Mouse (Mus musculus) bone marrow macrophage, adult 2 months (primary cell): ENCODE data around the gene Vps72. TPM values are rescaled to one million over a fixed set of nuclear protein-coding genes. Genes with fewer than 3 reads are reported as not detected.
"Not testable (repeated sequence)": the region's sequence is repeated elsewhere in the genome, so short reads cannot be mapped to it uniquely, and the experiment has no call there.

ENCODE experiments used
- H3K27ac ChIP-seq: 2 replicates; pipeline ENCODE4 v1.5.1; 2012; ENCODE audit warnings: low read depth, low read length; ENCODE audit not compliant: insufficient read depth
- H3K4me1 ChIP-seq: 2 replicates; pipeline ENCODE4 v1.6.1; 2012; ENCODE audit warnings: low read length; ENCODE audit not compliant: control insufficient read depth, insufficient read depth
- H3K4me3 ChIP-seq: 2 replicates; pipeline ENCODE4 v1.5.1; 2012; ENCODE audit warnings: mild to moderate bottlenecking, low read length, moderate library complexity; ENCODE audit not compliant: insufficient read depth
- CTCF ChIP-seq: IDR thresholded peaks from 2 replicates; pipeline ENCODE4 v1.5.1; 2012; ENCODE audit warnings: low read depth, mild to moderate bottlenecking, low read length, moderate library complexity
- POLR2A ChIP-seq: IDR thresholded peaks from 2 replicates; pipeline ENCODE4 v1.6.1; 2012; ENCODE audit warnings: mild to moderate bottlenecking, low read depth, low read length, borderline replicate concordance
- polyA plus RNA-seq: library from polyadenylated mRNA; stranded (reverse); fragments of >200 nt; gene quantifications from 2 replicates; pipeline ENCODE4 v1.2.4, GENCODE M21; 2012; ENCODE audit not compliant: missing spikeins, insufficient read depth, insufficient read length

The Vps72 gene
- polyA plus RNA-seq, 1 experiment: 57.4 TPM

GRCm38 (mm10) chr3:95105586-95106337 is 5.1 kb upstream of the Vps72 start:
- Histone ChIP-seq H3K4me3 (peak overlapping the region; percentile 79), H3K4me1 (peaks cover 9% of the 10 kb centered on the region), H3K27ac (peak overlapping the region; percentile 65)
- TF ChIP-seq POLR2A (no peak), CTCF (no peak)

DNA sequence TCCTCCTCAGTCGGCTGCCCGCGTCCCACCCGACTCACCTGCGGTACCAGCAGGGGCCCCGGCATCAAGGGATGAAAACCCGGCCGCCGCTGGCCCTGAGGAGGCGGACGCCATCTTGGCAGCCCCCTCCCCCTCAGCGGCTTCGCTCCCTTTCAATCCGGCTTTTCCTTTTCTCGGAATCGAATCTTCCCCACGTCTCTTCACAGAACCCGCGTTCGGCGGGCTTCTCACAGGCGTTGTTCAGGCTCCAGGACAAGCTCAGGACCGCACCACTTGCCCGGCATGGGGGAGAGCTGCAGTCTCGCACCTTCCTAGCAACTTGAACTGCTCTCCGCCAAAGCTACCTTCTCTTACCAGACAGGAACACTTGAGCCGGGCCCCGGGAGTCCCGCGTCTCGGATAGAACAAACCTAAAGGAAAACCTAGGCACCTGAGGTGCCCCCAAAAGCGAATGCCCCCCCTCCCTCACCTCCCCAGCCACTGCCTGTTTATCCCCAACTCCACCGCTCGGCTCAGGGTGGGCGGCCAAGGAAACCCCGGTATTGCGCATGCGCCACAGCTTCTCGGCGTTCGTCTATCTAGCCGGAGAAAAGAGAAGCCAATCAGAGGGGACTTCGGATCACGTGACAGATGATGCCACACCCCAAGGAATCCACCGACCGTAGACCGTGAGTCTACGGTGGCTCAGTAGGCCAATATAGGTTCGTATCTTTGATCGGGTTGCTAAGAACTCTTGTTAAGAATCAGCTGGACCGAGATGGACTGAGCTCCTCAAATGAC is 4.3 kb upstream of the Vps72 start, which contains the start of gene Pip5k1a:
TSS of gene Pip5k1a (minus strand) at position 593 of the 780 bp plus-strand sequence.
- peak within 1 kb of the TSS; percentile 65 for H3K27ac ChIP-seq
- H3K4me3 ChIP-seq: peak within 1 kb of the TSS; percentile 79
- H3K4me1 ChIP-seq: peaks cover 7% of the 10 kb centered on the region
- no peak for TF ChIP-seq POLR2A
- no peak for TF ChIP-seq CTCF

GRCm38 (mm10) chr3:95107308-95107707 is 3.5 kb upstream of the Vps72 start:
- not testable (repeated sequence) for H3K4me1 ChIP-seq, H3K27ac ChIP-seq, H3K4me3 ChIP-seq

DNA sequence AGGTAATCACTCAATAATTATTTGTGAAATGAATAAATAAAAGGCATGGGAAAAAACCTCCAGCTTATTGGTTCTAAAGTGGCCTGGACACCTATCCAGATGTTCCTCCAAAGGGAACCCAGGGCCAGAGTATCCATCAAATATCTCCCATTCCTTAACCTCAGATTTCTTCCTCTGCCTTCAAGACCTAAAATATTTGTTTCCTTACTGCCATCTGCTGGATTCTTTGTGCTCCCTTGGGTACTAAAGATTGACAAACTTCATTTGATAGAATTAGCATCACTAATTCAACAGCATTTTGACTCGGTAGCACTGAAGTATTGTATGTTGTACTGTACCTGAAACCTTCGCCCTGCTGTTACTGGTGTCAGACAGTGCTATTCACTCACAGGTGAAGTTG is 2.9 kb upstream of the Vps72 start:
- no peak for TF ChIP-seq POLR2A
- TF ChIP-seq CTCF: no peak
- Histone ChIP-seq H3K4me1 (peaks cover 14% of the 10 kb centered on the region), H3K4me3 (no peak overlapping the region), H3K27ac (no peak overlapping the region)

GRCm38 (mm10) chr3:95112760-95113159 is 1.9 kb downstream of the Vps72 start:
- Histone ChIP-seq H3K4me1 (peaks cover 18% of the 10 kb centered on the region), H3K4me3 (no peak overlapping the region), H3K27ac (no peak overlapping the region)
- no peak for TF ChIP-seq POLR2A

DNA sequence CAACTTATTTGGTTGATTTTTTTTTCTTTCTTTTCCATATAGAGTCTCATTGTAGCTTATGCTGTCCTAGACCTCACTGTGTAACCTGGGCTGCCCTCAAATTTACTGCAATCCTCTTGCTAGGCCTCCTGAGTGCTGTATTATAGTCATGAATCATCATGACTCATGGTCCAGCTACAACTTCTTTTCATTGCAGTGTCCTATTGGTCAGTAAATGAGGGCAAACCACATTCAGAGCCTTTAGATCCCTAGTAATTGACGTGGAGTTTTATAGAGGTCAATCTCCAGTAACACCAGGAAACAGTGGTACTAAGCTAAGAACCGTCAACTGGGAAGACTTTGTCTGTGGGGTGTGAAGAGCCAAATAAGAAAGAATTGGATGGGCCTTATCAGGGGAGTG is 6.9 kb downstream of the Vps72 start:
- peaks cover 9% of the 10 kb centered on the region for H3K4me1 ChIP-seq
- H3K27ac ChIP-seq: no peak overlapping the region
- TF ChIP-seq POLR2A: no peak
- H3K4me3 ChIP-seq: no peak overlapping the region

DNA sequence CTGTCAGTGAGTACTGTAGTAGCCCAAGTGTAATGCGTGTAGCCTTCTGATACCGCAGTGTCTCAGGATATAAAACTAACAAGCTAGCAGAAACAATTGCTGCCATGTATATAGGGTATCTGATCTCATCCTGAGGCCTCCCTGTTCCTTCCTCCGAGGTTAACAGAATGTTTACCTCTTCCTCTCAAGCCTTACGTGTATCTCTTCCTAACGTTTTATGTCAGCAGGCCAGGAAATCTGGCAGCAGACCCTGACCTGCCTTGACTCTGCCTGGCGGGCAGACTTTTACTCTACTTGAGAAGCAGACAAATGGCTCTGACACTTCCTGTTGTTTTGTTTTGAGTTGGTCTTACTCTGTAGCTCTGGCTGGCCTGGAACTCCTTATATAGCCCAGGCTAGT is 10.8 kb downstream of the Vps72 start:
- no peak for TF ChIP-seq POLR2A
- no peak for TF ChIP-seq CTCF
- Histone ChIP-seq H3K27ac (no peak overlapping the region), H3K4me1 (peaks cover 8% of the 10 kb centered on the region), H3K4me3 (no peak overlapping the region)

GRCm38 (mm10) chr3:95124246-95124645 is 13.4 kb downstream of the Vps72 start, which contains the start of gene Tmod4:
TSS of gene Tmod4 (plus strand) at chr3:95124476.
- Histone ChIP-seq H3K27ac (no peak within 1 kb of the TSS), H3K4me3 (no peak within 1 kb of the TSS), H3K4me1 (peaks cover 6% of the 10 kb centered on the region)
- TF ChIP-seq CTCF (peak; percentile 69), POLR2A (no peak)

GRCm38 (mm10) chr3:95124972-95125371 is 14.2 kb downstream of the Vps72 start:
- TF ChIP-seq POLR2A (no peak), CTCF (no peak)
- H3K4me3 ChIP-seq: no peak overlapping the region
- H3K4me1 ChIP-seq: peaks cover 6% of the 10 kb centered on the region
- H3K27ac ChIP-seq: no peak overlapping the region

DNA sequence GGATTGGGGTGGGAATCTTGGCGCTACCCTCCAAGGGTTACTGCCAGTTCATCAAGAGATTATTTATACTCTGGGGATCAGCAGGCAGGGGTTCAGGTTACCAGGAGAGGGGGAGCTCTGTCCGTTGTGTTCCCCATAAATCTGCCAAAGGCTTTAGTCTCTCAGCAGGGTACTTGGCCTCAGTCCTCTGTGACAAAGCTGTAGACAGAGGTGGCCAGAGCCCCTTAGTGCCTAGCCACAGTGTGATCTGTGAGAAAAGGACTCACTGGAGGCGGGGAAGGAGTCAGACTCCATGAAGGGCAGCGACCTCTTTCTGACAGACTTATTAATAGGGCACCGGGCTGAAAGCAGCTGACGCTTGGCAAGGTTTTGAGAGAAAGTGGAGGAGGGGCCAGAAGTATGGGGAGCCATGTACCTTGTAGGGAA is 18.4 kb downstream of the Vps72 start:
- Histone ChIP-seq H3K27ac (no peak overlapping the region), H3K4me3 (no peak overlapping the region), H3K4me1 (peaks cover 9% of the 10 kb centered on the region)
- TF ChIP-seq POLR2A (no peak), CTCF (no peak)
